Mouse (Mus musculus): Measurements from ENCODE around the gene S1pr5. TPM values are rescaled to one million over a fixed set of nuclear protein-coding genes. Genes with fewer than 3 reads are reported as not detected.
"Not testable (repeated sequence)": the region's sequence is repeated elsewhere in the genome, so short reads cannot be mapped to it uniquely, and the experiment has no call there.

The S1pr5 gene
- polyA plus RNA-seq, 1 experiment from 2014 or later: 4.3 TPM

DNA sequence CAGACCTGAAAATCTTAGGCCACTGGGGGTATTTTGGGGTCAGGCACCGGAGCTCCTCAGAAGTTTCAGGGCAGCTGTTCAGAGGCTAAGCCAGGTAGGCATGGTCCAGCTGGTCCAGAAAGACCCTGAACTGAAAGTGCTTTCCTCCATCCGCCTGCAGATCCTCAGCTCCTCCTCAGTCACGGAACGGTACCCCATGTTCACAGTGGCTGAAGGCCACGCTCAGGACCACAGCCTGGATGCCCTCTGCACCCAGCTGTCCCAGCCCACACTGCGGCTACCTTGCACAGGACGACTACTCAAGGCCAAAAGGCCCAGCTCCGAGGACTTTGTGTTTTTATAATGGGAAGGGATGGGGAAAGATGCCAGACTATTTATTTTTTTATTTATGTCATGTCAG lies 24.9 kb upstream of the S1pr5 start:
- Histone ChIP-seq H3K36me3 (ENCODE audit: control insufficient read depth, insufficient read depth, low read length) (peaks cover 46% of the 10 kb centered on the region), H3K4me1 (ENCODE audit: control insufficient read depth, insufficient read depth, low read length) (no peaks in the 10 kb centered on the region), H3K9ac (ENCODE audit: low read depth, low read length) (no peak overlapping the region), H3K4me2 (ENCODE audit: low read length) (no peak overlapping the region), H3K9me3 (replicated peaks; ENCODE audit: control insufficient read depth, low read length, poor library complexity, severe bottlenecking) (no peaks in the 10 kb centered on the region), H3K4me3 (ENCODE audit: low read depth, low read length) (no peak overlapping the region), H3K27ac (ENCODE audit: low read length) (no peak overlapping the region), H3K27me3 (ENCODE audit: control insufficient read depth, insufficient read depth, low read depth, low read length) (no peaks in the 10 kb centered on the region)
- ATAC-seq: no peak
- 90% methylated on average over 8 of the region's 8 CpGs for WGBS

- Histone ChIP-seq H3K4me3 (ENCODE audit: low read depth, low read length) (no peak overlapping the region), H3K36me3 (ENCODE audit: control insufficient read depth, insufficient read depth, low read length) (peaks cover 47% of the 10 kb centered on the region), H3K27me3 (ENCODE audit: control insufficient read depth, insufficient read depth, low read depth, low read length) (no peaks in the 10 kb centered on the region), H3K9me3 (replicated peaks; ENCODE audit: control insufficient read depth, low read length, poor library complexity, severe bottlenecking) (no peaks in the 10 kb centered on the region), H3K4me2 (ENCODE audit: low read length) (no peak overlapping the region), H3K4me1 (ENCODE audit: control insufficient read depth, insufficient read depth, low read length) (no peaks in the 10 kb centered on the region), H3K27ac (ENCODE audit: low read length) (no peak overlapping the region), H3K9ac (ENCODE audit: low read depth, low read length) (no peak overlapping the region)
- WGBS: 97% methylated on average over 9 of the region's 9 CpGs
- no peak for ATAC-seq
Observed at GRCm38 (mm10) chr9:21272391-21272790, 24.1 kb upstream of the S1pr5 start.

GRCm38 (mm10) chr9:21269590-21269989 lies 21.3 kb upstream of the S1pr5 start:
- H3K36me3 ChIP-seq (ENCODE audit: control insufficient read depth, insufficient read depth, low read length): peaks cover 44% of the 10 kb centered on the region
- H3K27ac ChIP-seq (ENCODE audit: low read length); H3K4me3 ChIP-seq (ENCODE audit: low read depth, low read length); ATAC-seq; H3K9ac ChIP-seq (ENCODE audit: low read depth, low read length); H3K27me3 ChIP-seq (ENCODE audit: control insufficient read depth, insufficient read depth, low read depth, low read length); H3K4me2 ChIP-seq (ENCODE audit: low read length); H3K9me3 ChIP-seq (replicated peaks; ENCODE audit: control insufficient read depth, low read length, poor library complexity, severe bottlenecking): not testable (repeated sequence)
- peaks cover 15% of the 10 kb centered on the region for H3K4me1 ChIP-seq (ENCODE audit: control insufficient read depth, insufficient read depth, low read length)
- WGBS: 89% methylated on average over 5 of the region's 5 CpGs

GRCm38 (mm10) chr9:21268305-21268704 lies 20.1 kb upstream of the S1pr5 start:
- Histone ChIP-seq H3K4me3 (ENCODE audit: low read depth, low read length) (no peak overlapping the region), H3K27ac (ENCODE audit: low read length) (no peak overlapping the region), H3K4me2 (ENCODE audit: low read length) (no peak overlapping the region), H3K9ac (ENCODE audit: low read depth, low read length) (no peak overlapping the region), H3K27me3 (ENCODE audit: control insufficient read depth, insufficient read depth, low read depth, low read length) (no peaks in the 10 kb centered on the region), H3K9me3 (replicated peaks; ENCODE audit: control insufficient read depth, low read length, poor library complexity, severe bottlenecking) (no peaks in the 10 kb centered on the region), H3K4me1 (ENCODE audit: control insufficient read depth, insufficient read depth, low read length) (peaks cover 18% of the 10 kb centered on the region), H3K36me3 (ENCODE audit: control insufficient read depth, insufficient read depth, low read length) (peaks cover 33% of the 10 kb centered on the region; the same call in 1 of the 2 replicates)
- 93% methylated on average over 16 of the region's 16 CpGs for WGBS
- ATAC-seq: no peak

GRCm38 (mm10) chr9:21266889-21267288 lies 18.6 kb upstream of the S1pr5 start:
- 90% methylated on average over 5 of the region's 5 CpGs for WGBS
- Histone ChIP-seq H3K4me3 (ENCODE audit: low read depth, low read length) (no peak overlapping the region), H3K36me3 (ENCODE audit: control insufficient read depth, insufficient read depth, low read length) (peaks cover 19% of the 10 kb centered on the region; the same call in 1 of the 2 replicates), H3K4me2 (ENCODE audit: low read length) (no peak overlapping the region; the same call in 1 of the 2 replicates), H3K9me3 (replicated peaks; ENCODE audit: control insufficient read depth, low read length, poor library complexity, severe bottlenecking) (no peaks in the 10 kb centered on the region), H3K9ac (ENCODE audit: low read depth, low read length) (no peak overlapping the region), H3K27me3 (ENCODE audit: control insufficient read depth, insufficient read depth, low read depth, low read length) (no peaks in the 10 kb centered on the region), H3K4me1 (ENCODE audit: control insufficient read depth, insufficient read depth, low read length) (peaks cover 18% of the 10 kb centered on the region), H3K27ac (ENCODE audit: low read length) (no peak overlapping the region)
- no peak for ATAC-seq

DNA sequence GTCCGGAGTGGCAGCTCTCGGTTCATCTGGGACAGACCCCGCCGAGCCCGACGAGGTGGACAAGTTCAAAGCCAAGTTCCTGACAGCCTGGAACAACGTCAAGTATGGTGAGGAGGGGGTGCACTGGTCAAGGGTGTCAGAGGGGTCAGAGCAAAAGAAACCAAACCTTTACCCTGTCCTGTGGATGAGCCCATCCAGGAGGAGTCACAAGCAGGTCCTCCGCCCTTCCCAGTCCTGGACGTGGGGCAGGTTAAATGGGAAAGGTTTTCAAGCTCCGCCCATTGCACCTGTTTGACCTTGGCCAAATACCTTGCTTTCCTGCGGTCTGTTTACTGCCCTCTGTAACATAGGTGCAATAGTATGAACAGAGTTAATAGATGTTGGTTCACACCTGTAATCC lies 17.4 kb upstream of the S1pr5 start:
- H3K27me3 ChIP-seq (ENCODE audit: control insufficient read depth, insufficient read depth, low read depth, low read length): no peaks in the 10 kb centered on the region
- H3K4me3 ChIP-seq (ENCODE audit: low read depth, low read length): peak overlapping the region; percentile 93
- peak overlapping the region; percentile 92 for H3K4me2 ChIP-seq (ENCODE audit: low read length)
- peaks cover 18% of the 10 kb centered on the region for H3K4me1 ChIP-seq (ENCODE audit: control insufficient read depth, insufficient read depth, low read length)
- 7% methylated on average over 11 of the region's 11 CpGs for WGBS
- H3K27ac ChIP-seq (ENCODE audit: low read length): peak overlapping the region; percentile 77
- no peak; the same call in 1 of the 2 replicates for ATAC-seq
- no peaks in the 10 kb centered on the region for H3K9me3 ChIP-seq (replicated peaks; ENCODE audit: control insufficient read depth, low read length, poor library complexity, severe bottlenecking)
- H3K36me3 ChIP-seq (ENCODE audit: control insufficient read depth, insufficient read depth, low read length): peaks cover 7% of the 10 kb centered on the region; the same call in 1 of the 2 replicates
- H3K9ac ChIP-seq (ENCODE audit: low read depth, low read length): peak overlapping the region; percentile 93

GRCm38 (mm10) chr9:21265000-21265561 lies 16.8 kb upstream of the S1pr5 start, which contains the start of gene Atg4d:
Gene Atg4d, plus strand, starts transcription at chr9:21265293.
- Histone ChIP-seq H3K9ac (ENCODE audit: low read depth, low read length) (peak within 1 kb of the TSS; percentile 93), H3K4me1 (ENCODE audit: control insufficient read depth, insufficient read depth, low read length) (peaks cover 18% of the 10 kb centered on the region), H3K4me2 (ENCODE audit: low read length) (peak within 1 kb of the TSS; percentile 92), H3K4me3 (ENCODE audit: low read depth, low read length) (peak within 1 kb of the TSS; percentile 93), H3K36me3 (ENCODE audit: control insufficient read depth, insufficient read depth, low read length) (peaks cover 6% of the 10 kb centered on the region; the same call in 1 of the 2 replicates), H3K9me3 (replicated peaks; ENCODE audit: control insufficient read depth, low read length, poor library complexity, severe bottlenecking) (no peaks in the 10 kb centered on the region), H3K27me3 (ENCODE audit: control insufficient read depth, insufficient read depth, low read depth, low read length) (no peaks in the 10 kb centered on the region), H3K27ac (ENCODE audit: low read length) (peak within 1 kb of the TSS; percentile 78)
- ATAC-seq: peak; percentile 96
- WGBS: under 1% methylated on average over 49 of the region's 49 CpGs

DNA sequence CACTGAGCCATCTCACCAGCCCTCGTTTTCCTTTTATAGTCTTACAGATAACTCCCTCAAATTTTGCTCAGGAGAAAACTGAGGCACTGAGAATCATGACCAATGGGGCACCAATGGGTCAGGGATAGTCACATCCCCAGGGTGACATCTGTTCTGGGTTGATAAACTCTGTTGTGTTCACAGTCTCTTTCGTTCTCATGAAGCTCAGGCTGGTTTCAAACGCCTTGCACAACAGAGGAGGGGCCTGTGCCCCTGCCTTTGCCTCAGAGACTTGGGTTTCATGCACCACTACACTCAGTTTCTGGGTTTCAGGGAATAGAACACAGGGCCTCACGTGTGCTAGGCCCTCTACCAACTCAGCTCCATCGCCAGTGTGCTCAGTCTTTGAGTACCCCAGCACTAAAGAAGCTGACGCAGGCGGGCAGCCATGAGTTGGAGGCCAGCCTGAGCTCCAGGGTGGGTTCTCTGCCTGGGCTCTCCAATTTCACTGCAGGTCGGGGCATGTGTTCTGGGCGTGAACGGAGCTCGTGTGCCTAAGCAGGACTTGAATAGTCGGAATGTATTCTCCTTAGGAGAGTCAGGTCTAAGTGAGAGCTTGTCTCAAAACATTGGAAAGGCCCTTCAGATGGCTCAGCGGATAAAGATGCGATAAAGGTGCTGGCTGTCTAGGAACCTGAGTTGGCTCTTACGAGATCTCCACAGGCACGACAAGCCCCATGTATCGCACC lies 16.2 kb upstream of the S1pr5 start:
- peak overlapping the region; percentile 92 for H3K4me2 ChIP-seq (ENCODE audit: low read length)
- H3K9ac ChIP-seq (ENCODE audit: low read depth, low read length): peak overlapping the region; percentile 93
- ATAC-seq: peak; percentile 21
- H3K27ac ChIP-seq (ENCODE audit: low read length): peak overlapping the region; percentile 78
- H3K4me3 ChIP-seq (ENCODE audit: low read depth, low read length): peak overlapping the region; percentile 93
- peaks cover 18% of the 10 kb centered on the region for H3K4me1 ChIP-seq (ENCODE audit: control insufficient read depth, insufficient read depth, low read length)
- WGBS: 18% methylated on average over 17 of the region's 17 CpGs
- H3K9me3 ChIP-seq (replicated peaks; ENCODE audit: control insufficient read depth, low read length, poor library complexity, severe bottlenecking): no peaks in the 10 kb centered on the region
- H3K27me3 ChIP-seq (ENCODE audit: control insufficient read depth, insufficient read depth, low read depth, low read length): no peaks in the 10 kb centered on the region
- H3K36me3 ChIP-seq (ENCODE audit: control insufficient read depth, insufficient read depth, low read length): peaks cover 6% of the 10 kb centered on the region; the same call in 1 of the 2 replicates

- no peak overlapping the region for H3K9ac ChIP-seq (ENCODE audit: low read depth, low read length)
- ATAC-seq: no peak
- H3K27me3 ChIP-seq (ENCODE audit: control insufficient read depth, insufficient read depth, low read depth, low read length): no peaks in the 10 kb centered on the region
- no peak overlapping the region for H3K4me2 ChIP-seq (ENCODE audit: low read length)
- H3K4me1 ChIP-seq (ENCODE audit: control insufficient read depth, insufficient read depth, low read length): peaks cover 16% of the 10 kb centered on the region
- 63% methylated on average over 2 of the region's 2 CpGs for WGBS
- H3K9me3 ChIP-seq (replicated peaks; ENCODE audit: control insufficient read depth, low read length, poor library complexity, severe bottlenecking): no peaks in the 10 kb centered on the region
- no peak overlapping the region for H3K27ac ChIP-seq (ENCODE audit: low read length)
- peaks cover under 1% of the 10 kb centered on the region; the same call in 1 of the 2 replicates for H3K36me3 ChIP-seq (ENCODE audit: control insufficient read depth, insufficient read depth, low read length)
- H3K4me3 ChIP-seq (ENCODE audit: low read depth, low read length): no peak overlapping the region
Observed at GRCm38 (mm10) chr9:21261831-21262230, 13.6 kb upstream of the S1pr5 start.
